Mouse (Mus musculus) cerebellum, adult 2 months (tissue): ENCODE results near the gene Prkcb. TPM values are rescaled to one million over a fixed set of nuclear protein-coding genes. Genes with fewer than 3 reads are reported as not detected.
A peak's percentile ranks its signal among the peaks of the same experiment; 100 is the strongest.

Experiments used
- DNase-seq, 2 experiments: peaks; one replicate each; pipeline ENCODE4 v3.0.0; 2021
- H3K27ac ChIP-seq: fragments of 200-500 bp; 2 replicates; pipeline ENCODE4 v1.5.1; 2012; ENCODE audit warnings: low read length, control low read depth, inconsistent platforms; ENCODE audit not compliant: insufficient read depth
- H3K27me3 ChIP-seq: fragments of 200-500 bp; 2 replicates; pipeline ENCODE4 v1.6.1; 2012; ENCODE audit warnings: inconsistent platforms, mild to moderate bottlenecking, low read length, moderate library complexity; ENCODE audit not compliant: control insufficient read depth, insufficient read depth
- H3K4me1 ChIP-seq: fragments of 200-500 bp; 2 replicates; pipeline ENCODE4 v1.6.1; 2011; ENCODE audit warnings: low read length; ENCODE audit not compliant: control insufficient read depth, insufficient read depth
- H3K4me3 ChIP-seq: fragments of 200-500 bp; replicated peaks from 2 replicates; pipeline ENCODE3; 2011; ENCODE audit warnings: mild to moderate bottlenecking, low read depth, low read length, control low read depth; ENCODE audit not compliant: insufficient read depth
- CTCF ChIP-seq: fragments of 200-500 bp; IDR thresholded peaks from 2 replicates; pipeline ENCODE4 v1.5.1; 2011; ENCODE audit warnings: low read depth, mild to moderate bottlenecking, control low read depth, low read length, moderate library complexity, borderline replicate concordance; ENCODE audit not compliant: insufficient read depth
- POLR2A ChIP-seq: fragments of 200-500 bp; IDR thresholded peaks from 2 replicates; pipeline ENCODE4 v1.6.1; 2011; ENCODE audit warnings: low read length, control low read depth, borderline replicate concordance; ENCODE audit not compliant: insufficient read depth
- WGBS: fragments of 180-500 bp; shearing (Covaris S2); methylation state at CpG from one replicate; pipeline ENCODE4 v1.1.7; 2018; 5-methylcytosine and 5-hydroxymethylcytosine counted together
- polyA plus RNA-seq: library from polyadenylated mRNA; depleted of rRNA; stranded (reverse); fragments of >200 nt; gene quantifications from 2 replicates; pipeline ENCODE4 v1.2.3, GENCODE M21; 2012

The Prkcb gene
- polyA plus RNA-seq, 1 experiment: 311 TPM

DNA sequence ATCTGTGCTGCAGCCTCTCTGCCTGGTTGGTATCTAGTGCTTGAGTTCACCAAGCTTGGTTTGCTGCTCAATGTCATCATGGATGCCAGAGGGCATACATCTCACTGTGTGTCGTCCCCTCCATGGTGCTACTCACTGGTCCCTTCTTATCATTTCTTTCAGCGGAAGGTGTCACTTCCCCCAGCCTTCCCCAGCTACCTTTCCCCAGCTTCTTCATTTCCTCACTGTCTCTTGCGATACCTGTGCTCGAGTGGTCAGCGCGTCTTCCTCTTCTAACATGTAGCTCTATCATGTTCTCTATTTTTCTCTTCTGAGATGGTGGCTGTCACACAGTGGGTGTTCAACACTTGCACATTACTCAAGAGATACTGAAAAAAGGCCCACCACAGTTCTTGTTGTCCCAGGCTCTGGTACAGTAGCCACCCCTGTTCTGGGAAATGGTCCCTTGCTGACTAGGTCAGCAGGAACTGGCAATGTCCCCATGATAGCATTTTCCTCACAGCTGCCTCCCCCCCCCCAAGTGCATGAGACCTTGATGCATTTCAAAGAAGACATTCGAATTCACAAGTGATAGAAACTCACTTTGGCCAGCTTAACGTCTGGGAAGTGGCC, 27.3 kb downstream of the Prkcb start:
- peaks cover 35% of the 10 kb centered on the region for H3K4me1 ChIP-seq
- H3K4me3 ChIP-seq: no peak overlapping the region
- H3K27ac ChIP-seq: peak overlapping the region; percentile 35; the same call in 1 of the 2 replicates
- no peak for DNase-seq
- TF ChIP-seq CTCF (no peak), POLR2A (no peak)
- no peaks in the 10 kb centered on the region for H3K27me3 ChIP-seq
- WGBS: 86% methylated on average over 8 of the region's 8 CpGs

DNA sequence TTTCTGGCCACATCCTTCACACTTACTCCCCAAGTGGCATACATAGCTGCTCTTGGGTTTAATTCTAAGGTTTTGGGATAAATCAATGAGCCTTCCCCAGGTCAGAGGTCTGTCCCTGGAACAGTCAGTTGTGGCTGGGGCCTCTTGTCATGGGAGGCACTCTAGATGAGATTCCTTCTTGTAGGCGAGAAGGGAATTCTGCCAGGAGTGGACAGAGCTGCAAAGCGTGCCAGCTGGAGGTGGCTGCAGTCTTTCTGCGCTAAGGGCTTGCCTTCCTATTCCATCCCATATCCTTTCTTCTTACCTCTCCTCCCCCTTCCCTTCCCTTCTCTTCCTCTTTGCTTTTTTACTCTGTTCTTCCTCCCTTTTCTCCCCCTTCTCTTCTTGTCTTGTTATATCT, 28.1 kb downstream of the Prkcb start:
- TF ChIP-seq POLR2A (no peak), CTCF (no peak)
- peak; percentile 81 to 89 for DNase-seq
- no peak overlapping the region for H3K4me3 ChIP-seq
- WGBS: 7% methylated on average over 3 of the region's 3 CpGs
- peak overlapping the region; percentile 84 for H3K27ac ChIP-seq
- no peaks in the 10 kb centered on the region for H3K27me3 ChIP-seq
- peaks cover 36% of the 10 kb centered on the region for H3K4me1 ChIP-seq

DNA sequence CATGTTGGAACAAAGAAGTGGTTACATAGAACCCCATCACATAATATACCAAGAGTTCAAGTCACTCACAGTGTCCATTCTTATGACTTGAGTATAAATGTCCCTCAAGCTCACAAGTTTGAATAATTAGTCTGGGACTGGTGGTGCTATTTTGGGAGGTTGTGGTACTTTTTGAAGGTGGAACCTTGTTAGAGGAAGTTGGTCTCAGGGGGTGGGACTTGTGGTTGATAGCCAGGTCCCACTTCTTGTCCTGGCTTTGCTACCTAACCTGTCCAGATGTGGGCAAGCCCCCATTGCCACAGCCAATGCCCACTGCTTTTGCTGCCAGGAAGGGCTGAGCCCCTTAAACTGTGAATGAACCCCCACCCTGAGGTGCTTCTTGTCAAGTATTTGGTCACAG, 28.9 kb downstream of the Prkcb start:
- Histone ChIP-seq H3K4me3 (no peak overlapping the region), H3K27ac (no peak overlapping the region), H3K27me3 (no peaks in the 10 kb centered on the region), H3K4me1 (peaks cover 35% of the 10 kb centered on the region)
- no peak for DNase-seq
- TF ChIP-seq CTCF (no peak), POLR2A (no peak)

- no peak for DNase-seq
- no peak for TF ChIP-seq POLR2A
- no peak for TF ChIP-seq CTCF
- WGBS: 87% methylated on average over 9 of the region's 9 CpGs
- no peak overlapping the region for H3K27ac ChIP-seq
- no peaks in the 10 kb centered on the region for H3K27me3 ChIP-seq
- no peak overlapping the region for H3K4me3 ChIP-seq
- peaks cover 32% of the 10 kb centered on the region for H3K4me1 ChIP-seq
Observed at GRCm38 (mm10) chr7:122319566-122319965, 31.0 kb downstream of the Prkcb start.

DNA sequence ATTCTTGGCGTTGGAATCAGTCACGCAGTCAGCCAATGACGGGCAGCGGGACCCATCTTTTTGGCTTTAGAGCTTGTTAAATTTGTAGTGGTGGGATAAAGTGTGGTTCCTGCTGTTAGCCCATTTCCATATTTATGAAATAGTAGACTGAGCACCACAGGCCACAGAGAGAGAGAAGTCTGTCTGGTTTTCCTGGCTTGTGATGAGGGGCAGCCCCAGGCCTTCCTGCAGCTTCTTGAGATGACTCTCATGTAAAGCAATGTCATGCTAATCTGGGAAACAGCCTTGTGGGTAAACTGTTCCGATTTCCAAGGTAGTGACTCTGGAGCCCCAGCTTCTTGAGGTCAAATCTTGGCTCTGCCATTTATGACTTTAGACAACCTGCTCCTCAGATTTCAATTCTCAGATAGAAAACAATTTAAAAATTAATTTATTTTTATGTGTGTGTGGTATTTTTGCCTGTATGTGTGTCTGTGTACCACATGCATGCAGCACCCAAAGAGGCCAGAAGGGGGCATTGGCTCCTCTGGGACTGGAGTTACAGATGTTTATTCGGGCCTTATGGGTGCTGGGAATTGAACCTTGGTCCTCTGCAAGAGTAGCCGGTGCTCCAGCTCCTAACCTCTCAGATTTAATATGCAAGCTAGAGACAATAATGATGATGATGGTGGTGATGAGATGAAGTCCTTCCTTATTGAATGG, 32.4 kb downstream of the Prkcb start:
- Histone ChIP-seq H3K27ac (0 out of 2 replicates have a peak overlapping the region, but pooled peaks have one; percentile 32), H3K27me3 (no peaks in the 10 kb centered on the region), H3K4me1 (peaks cover 26% of the 10 kb centered on the region), H3K4me3 (no peak overlapping the region)
- no peak for TF ChIP-seq POLR2A
- WGBS: 85% methylated on average over 7 of the region's 7 CpGs
- no peak for DNase-seq

DNA sequence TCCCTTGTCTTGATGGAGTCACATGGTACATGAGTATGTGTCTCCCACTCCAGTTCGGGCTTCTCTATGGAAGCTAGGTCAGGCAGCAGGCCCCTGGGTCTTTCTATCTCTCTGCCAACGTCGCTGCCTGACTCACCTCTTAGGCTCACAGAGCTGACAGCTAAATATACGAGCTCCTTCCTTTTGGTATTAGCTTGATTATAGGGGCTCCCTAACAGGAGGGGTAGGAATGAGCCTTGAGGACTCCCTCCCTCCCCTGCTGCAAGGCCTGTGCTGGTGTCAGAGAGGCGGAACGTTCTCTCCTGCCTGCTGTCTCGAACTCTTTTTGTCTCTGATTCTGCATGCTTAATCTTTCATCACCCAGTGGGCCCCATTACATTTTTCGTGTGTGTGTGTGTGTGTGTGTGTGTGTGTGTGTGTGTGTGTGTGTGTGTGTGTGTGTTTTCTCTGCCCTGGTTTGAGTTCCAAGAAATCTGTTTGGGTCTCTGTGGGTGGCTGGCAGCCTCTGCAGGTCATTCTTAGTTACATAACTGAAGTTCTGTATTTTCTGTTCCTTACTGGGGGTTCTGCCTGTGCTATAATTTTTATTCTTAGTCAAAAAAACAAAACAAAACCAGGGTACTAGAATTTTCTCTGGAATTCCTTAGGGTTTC, 33.6 kb downstream of the Prkcb start:
- Histone ChIP-seq H3K4me3 (no peak overlapping the region), H3K27ac (peak overlapping the region; percentile 98), H3K27me3 (no peaks in the 10 kb centered on the region), H3K4me1 (peaks cover 21% of the 10 kb centered on the region)
- peak; percentile 77 to 84 for DNase-seq
- 11% methylated on average over 8 of the region's 8 CpGs for WGBS
- TF ChIP-seq POLR2A: no peak
- TF ChIP-seq CTCF: no peak

GRCm38 (mm10) chr7:122327942-122328341, 39.4 kb downstream of the Prkcb start:
- Histone ChIP-seq H3K27me3 (no peaks in the 10 kb centered on the region), H3K4me3 (no peak overlapping the region), H3K4me1 (peaks cover 25% of the 10 kb centered on the region), H3K27ac (no peak overlapping the region)
- TF ChIP-seq CTCF: no peak
- no peak for TF ChIP-seq POLR2A
- DNase-seq: no peak
- 48% methylated on average over 3 of the region's 3 CpGs for WGBS

DNA sequence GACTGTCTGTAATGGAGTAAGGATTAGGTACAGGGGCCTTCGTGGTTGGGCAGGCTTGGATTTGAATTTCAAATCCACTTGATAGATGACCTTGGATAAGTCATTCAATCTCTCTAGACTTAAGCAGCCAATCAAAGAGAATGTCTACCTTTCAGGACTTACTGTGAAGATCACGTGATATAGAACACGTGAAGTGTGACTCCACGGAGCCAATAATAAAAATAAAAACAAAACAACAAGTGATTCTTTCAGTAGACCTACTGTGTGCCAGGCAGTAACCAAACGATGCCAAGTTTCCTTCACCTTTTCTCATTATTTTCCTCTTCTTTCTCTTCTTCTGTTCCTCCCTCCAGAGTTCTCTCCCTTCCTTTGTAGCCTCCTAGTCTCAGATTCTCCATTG, 39.9 kb downstream of the Prkcb start:
- no peak overlapping the region for H3K27ac ChIP-seq
- WGBS: 94% methylated on average over 5 of the region's 5 CpGs
- peaks cover 25% of the 10 kb centered on the region for H3K4me1 ChIP-seq
- no peaks in the 10 kb centered on the region for H3K27me3 ChIP-seq
- no peak for DNase-seq
- no peak overlapping the region for H3K4me3 ChIP-seq
- no peak for TF ChIP-seq CTCF
- no peak for TF ChIP-seq POLR2A
